Mouse (Mus musculus): ENCODE measurements around the gene Hspd1. TPM values are rescaled to one million over a fixed set of nuclear protein-coding genes. Genes with fewer than 3 reads are reported as not detected.
"Not testable (repeated sequence)": the region's sequence is repeated elsewhere in the genome, so short reads cannot be mapped to it uniquely, and the experiment has no call there.

The Hspd1 gene
- polyA plus RNA-seq (2016; fragmentation: Nextera tagmentation; extraction: Ambion mirVana), result 563 and 717 TPM in 2 replicates

DNA sequence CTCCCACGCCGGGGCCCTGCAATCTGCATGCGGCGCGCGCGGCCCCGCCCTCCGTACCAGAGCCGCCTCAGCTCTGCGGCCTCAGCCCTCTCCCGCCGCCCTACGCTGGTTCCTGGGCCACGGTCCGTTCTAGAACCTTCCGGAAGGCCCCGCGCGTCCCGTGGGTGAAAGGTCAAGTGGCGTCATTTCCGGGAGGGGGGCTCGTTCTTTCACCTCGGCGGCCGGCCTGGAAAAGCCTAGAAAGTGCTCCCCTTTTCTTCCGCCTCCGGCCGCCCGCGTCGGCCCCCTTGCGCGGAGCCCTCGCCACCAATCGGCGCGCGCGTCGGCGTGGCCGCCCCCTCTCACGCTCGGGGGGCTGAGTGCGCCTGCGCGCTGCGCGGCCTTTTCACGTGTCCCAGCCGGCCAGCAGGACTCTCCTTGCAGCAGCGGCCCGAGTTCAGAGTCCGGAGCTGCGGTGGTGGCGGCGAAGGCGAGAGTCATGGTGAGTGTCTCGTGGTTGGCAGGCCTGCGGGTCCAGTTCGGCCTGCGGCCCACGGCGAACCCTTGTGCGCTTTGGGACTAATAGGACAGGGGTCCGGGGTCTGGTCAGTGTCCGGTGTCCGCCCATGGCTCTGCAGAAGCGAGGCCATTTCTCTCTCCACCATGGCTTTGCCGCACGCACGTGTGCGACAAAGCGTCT is at the start of gene Hspd1, which contains the start of gene Hspe1:
Gene Hspd1, minus strand, starts transcription at position 312 of the 679 bp plus-strand sequence.
Gene Hspe1, plus strand, starts transcription at position 201 of the 679 bp plus-strand sequence.
- Histone ChIP-seq H3K4me3 (peak within 1 kb of the TSS; percentile 97), H3K9me3 (replicated peaks) (no peaks in the 10 kb centered on the region), H3K27me3 (ENCODE audit: low read depth, poor library complexity, severe bottlenecking) (no peaks in the 10 kb centered on the region), H3K27ac (peak within 1 kb of the TSS; percentile 99), H3K36me3 (peaks cover 72% of the 10 kb centered on the region), H3K4me1 (peaks cover 32% of the 10 kb centered on the region)
- WGBS, result under 1% methylated on average over 69 of the region's 76 CpGs
- peak; percentile 100 for DNase-seq (ENCODE audit: low spot score)

DNA sequence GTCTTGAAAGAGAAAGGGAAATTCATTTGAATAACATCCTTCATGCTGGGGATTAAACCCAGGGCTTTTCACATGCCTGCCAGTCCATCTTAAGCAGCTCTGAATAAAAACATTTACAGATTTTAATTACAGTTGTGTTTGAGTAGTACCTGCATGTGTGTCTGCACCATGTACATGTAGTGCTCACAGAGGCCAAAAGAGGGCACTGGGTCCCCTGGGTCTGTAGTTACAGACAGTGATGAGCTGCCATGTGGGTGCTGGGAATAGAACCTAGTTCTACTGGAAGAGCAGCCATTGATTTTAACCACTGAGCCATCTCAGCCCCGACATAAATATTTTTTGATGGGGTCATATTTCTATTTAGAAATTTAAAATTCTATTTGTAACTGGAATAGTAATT is 47.8 kb upstream of the Hspd1 start:
- Histone ChIP-seq H3K4me3 (no peak overlapping the region), H3K27me3 (ENCODE audit: low read depth, poor library complexity, severe bottlenecking) (no peaks in the 10 kb centered on the region), H3K9me3 (replicated peaks) (no peaks in the 10 kb centered on the region), H3K4me1 (peaks cover 15% of the 10 kb centered on the region), H3K36me3 (peaks cover 68% of the 10 kb centered on the region), H3K27ac (no peak overlapping the region)
- 85% methylated on average over 1 of the region's 1 CpGs for WGBS
- DNase-seq (ENCODE audit: low spot score), result no peak

DNA sequence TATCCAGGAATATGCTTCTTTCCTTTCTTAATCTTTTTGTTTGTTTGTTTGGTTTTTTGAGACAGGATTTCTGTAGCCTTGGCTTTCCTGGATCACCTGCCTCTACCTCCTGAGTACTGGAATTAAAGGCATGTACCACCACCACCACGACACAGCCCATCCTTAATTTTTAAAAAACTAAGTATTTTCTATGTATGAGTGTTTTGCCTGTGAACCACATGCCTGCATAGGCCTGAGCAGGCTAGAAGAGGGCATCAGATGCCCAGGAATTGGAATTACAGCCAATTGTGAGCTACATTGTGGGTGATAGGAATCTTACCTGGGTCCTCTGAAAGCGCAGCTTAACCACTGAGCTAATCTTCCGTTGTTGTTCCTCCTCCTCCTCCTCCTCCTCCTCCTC is 46.3 kb upstream of the Hspd1 start:
- 95% methylated on average over 3 of the region's 3 CpGs for WGBS
- no peaks in the 10 kb centered on the region for H3K9me3 ChIP-seq (replicated peaks)
- no peaks in the 10 kb centered on the region for H3K27me3 ChIP-seq (ENCODE audit: low read depth, poor library complexity, severe bottlenecking)
- H3K4me1 ChIP-seq, result peaks cover 22% of the 10 kb centered on the region
- H3K27ac ChIP-seq, result no peak overlapping the region
- no peak overlapping the region for H3K4me3 ChIP-seq
- no peak for DNase-seq (ENCODE audit: low spot score)
- H3K36me3 ChIP-seq, result peaks cover 52% of the 10 kb centered on the region

DNA sequence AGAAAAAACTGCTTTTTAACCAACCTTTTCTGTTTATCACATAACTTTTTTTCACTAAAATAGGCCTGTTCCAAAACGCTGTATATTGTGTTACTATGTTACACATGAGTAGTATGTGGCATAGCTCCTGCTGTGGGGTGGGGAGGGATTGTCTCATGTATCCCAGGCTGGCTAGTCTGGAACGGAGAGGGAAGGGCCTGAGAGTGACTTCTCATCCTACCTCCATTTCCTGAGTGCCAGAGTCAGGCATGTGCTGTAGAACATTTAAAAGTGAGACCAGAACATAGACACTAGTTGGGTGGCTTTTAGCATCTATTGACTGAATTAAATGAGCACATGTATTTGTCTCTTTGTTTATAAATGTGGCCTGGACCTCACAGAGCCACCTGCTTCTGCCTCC is 45.1 kb upstream of the Hspd1 start:
- H3K4me1 ChIP-seq, result peaks cover 22% of the 10 kb centered on the region
- no peak overlapping the region for H3K27ac ChIP-seq
- no peaks in the 10 kb centered on the region for H3K9me3 ChIP-seq (replicated peaks)
- no peak for DNase-seq (ENCODE audit: low spot score)
- peaks cover 42% of the 10 kb centered on the region for H3K36me3 ChIP-seq
- 81% methylated on average over 2 of the region's 2 CpGs for WGBS
- no peak overlapping the region for H3K4me3 ChIP-seq
- H3K27me3 ChIP-seq (ENCODE audit: low read depth, poor library complexity, severe bottlenecking), result no peaks in the 10 kb centered on the region

DNA sequence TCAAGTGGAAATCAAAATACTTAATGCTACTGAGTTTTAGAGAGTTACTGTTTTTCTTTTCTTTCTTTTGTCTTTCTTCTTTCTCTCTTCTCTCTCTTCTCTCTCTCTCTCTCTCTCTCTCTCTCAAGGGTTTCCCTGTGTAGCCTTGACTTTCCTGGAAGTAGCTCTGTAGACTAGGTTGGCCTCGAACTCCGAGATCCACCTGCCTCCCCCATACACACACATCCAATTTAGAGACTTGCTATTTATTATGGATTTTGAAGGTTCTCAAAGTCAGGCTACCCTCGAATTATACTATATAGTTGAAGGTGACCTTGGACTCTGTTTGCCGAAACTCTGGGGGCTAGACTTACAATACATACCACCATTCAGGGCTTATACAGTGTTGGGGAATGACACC is 44.3 kb upstream of the Hspd1 start:
- 86% methylated on average over 4 of the region's 4 CpGs for WGBS
- 0 out of 2 replicates have a peak overlapping the region, but pooled peaks have one; percentile 99 for H3K27ac ChIP-seq
- no peak for DNase-seq (ENCODE audit: low spot score)

DNA sequence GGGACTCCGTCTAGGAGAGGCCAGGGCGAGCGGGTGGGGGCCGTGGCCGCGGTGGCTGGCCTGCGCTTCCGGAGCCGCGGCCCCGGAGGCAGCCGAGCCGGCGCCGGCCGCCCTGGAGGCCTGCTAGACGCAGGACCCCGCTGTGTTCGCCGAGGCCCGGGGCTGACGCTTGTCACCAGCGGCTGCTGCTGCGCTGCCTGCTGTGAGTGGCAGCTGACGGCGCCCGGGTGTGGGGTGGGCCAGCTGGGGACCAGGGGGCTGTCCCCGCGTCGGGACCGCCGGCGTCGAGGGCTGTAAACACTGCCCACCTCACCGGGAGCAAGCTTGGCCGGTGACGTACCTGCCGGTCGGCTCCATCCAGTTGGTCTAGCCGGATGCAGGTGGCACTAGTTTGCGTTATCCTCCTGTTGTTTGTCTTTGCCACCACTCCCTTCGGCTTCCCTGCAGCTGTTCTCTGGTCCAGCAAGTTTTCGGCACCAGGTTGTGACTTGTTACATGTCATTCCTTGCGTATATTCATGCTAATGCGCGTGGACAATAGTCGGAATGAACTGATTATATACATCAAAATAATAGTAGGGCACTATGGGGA is 43.5 kb upstream of the Hspd1 start:
- under 1% methylated on average over 47 of the region's 47 CpGs for WGBS
- H3K4me3 ChIP-seq, result peak overlapping the region; percentile 99
- H3K4me1 ChIP-seq, result peaks cover 22% of the 10 kb centered on the region
- no peaks in the 10 kb centered on the region for H3K27me3 ChIP-seq (ENCODE audit: low read depth, poor library complexity, severe bottlenecking)
- no peak for DNase-seq (ENCODE audit: low spot score)
- peaks cover 27% of the 10 kb centered on the region for H3K36me3 ChIP-seq
- no peaks in the 10 kb centered on the region for H3K9me3 ChIP-seq (replicated peaks)
- H3K27ac ChIP-seq, result peak overlapping the region; percentile 99

More for the DNA sequence above, 44.3 kb upstream of the Hspd1 start:
- H3K4me1 ChIP-seq, result peaks cover 22% of the 10 kb centered on the region
- no peaks in the 10 kb centered on the region for H3K27me3 ChIP-seq (ENCODE audit: low read depth, poor library complexity, severe bottlenecking)
- peaks cover 35% of the 10 kb centered on the region for H3K36me3 ChIP-seq
- peak overlapping the region; percentile 99 for H3K4me3 ChIP-seq
- no peaks in the 10 kb centered on the region for H3K9me3 ChIP-seq (replicated peaks)

DNA sequence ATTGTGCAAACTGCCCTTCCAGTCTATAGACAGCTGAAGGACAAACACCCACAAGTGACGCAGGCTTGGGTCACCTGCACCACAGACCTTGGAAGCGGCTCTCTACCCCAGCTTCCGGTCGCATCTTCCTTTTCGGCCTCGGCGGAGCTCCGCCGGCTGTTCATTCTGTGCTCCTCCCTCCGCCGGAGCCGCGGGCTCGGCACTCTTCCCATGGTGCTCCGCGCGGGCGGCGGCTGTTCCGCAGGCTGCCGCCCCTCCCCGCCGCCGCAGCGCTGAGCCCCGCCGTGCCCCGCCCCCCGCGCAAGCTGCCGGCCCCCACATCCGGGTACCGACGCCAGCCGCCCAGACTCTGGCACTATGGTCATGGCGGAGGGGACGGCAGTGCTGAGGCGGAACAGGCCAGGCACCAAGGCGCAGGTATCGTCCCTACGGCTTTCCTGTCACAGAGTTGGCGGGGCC is 42.9 kb upstream of the Hspd1 start, which contains the start of gene Mob4:
Gene Mob4, plus strand, starts transcription at position 289 of the 459 bp plus-strand sequence.
- peak within 1 kb of the TSS; percentile 99 for H3K27ac ChIP-seq
- H3K36me3 ChIP-seq, result peaks cover 24% of the 10 kb centered on the region
- H3K9me3 ChIP-seq (replicated peaks), result no peaks in the 10 kb centered on the region
- H3K4me1 ChIP-seq, result peaks cover 22% of the 10 kb centered on the region
- DNase-seq (ENCODE audit: low spot score), result peak; percentile 98
- WGBS, result under 1% methylated on average over 42 of the region's 42 CpGs
- H3K4me3 ChIP-seq, result peak within 1 kb of the TSS; percentile 99
- H3K27me3 ChIP-seq (ENCODE audit: low read depth, poor library complexity, severe bottlenecking), result no peaks in the 10 kb centered on the region

DNA sequence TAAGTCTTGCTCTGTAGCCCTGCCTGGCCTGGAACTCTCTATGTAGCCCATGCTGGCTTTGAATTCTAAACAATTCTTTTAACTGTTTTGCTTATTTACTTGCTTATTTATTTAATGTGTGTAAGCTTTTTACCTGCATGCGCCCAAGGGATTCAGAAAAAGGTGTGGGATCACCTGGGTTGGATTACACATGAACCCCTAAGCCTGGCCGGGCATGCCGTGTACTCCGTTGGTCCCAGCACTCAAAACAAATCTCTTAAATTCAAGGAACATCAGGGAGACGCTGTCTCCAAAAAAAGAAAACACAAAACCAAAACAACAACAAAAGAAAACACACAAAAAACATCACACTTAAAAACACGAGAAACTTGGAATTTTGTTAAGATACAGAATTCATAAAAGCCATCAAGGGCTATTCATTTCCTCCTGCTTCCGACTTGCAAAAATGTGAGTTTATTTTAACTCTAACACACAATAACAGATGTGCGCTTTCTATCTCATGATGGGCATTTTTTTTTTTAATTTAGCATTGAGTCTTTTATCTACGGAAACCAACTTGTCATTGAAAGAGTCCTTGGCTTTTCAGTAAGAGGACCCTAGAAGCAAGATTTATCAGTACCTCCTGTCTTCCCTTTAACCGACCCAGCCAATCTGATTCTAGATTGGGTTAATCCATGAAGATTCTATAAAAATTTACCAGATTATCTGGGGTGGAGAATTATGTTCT is 42.3 kb upstream of the Hspd1 start:
- Histone ChIP-seq H3K4me1 (peaks cover 22% of the 10 kb centered on the region), H3K27me3 (ENCODE audit: low read depth, poor library complexity, severe bottlenecking) (no peaks in the 10 kb centered on the region), H3K27ac (peak overlapping the region; percentile 99), H3K36me3 (peaks cover 18% of the 10 kb centered on the region), H3K9me3 (replicated peaks) (no peaks in the 10 kb centered on the region), H3K4me3 (peak overlapping the region; percentile 99)
- WGBS, result 72% methylated on average over 10 of the region's 10 CpGs
- no peak for DNase-seq (ENCODE audit: low spot score)

DNA sequence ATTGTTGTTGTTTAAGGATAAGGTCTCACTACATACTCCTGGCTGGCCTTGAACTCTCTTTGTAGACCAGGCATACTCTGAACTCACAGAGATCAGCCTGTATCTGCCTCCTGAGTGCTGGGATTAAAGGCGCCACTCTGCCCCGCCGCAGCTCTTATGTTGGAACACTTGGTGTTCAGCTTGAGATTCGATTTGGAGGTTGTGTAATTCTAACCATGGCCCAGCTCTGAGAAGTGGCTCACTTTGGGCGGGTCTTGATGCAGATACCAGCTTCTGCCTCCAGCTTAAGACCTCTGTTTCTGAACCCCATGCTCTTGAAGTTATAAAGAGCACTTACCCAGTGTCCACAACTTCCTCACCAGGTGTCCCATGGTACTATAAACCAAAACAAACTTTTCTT is 41.7 kb upstream of the Hspd1 start:
- WGBS, result 92% methylated on average over 5 of the region's 5 CpGs
- no peaks in the 10 kb centered on the region for H3K9me3 ChIP-seq (replicated peaks)
- H3K27ac ChIP-seq, result no peak overlapping the region
- no peak overlapping the region for H3K4me3 ChIP-seq
- H3K27me3 ChIP-seq (ENCODE audit: low read depth, poor library complexity, severe bottlenecking), result no peaks in the 10 kb centered on the region
- H3K36me3 ChIP-seq, result peaks cover 12% of the 10 kb centered on the region
- DNase-seq (ENCODE audit: low spot score), result no peak
- peaks cover 22% of the 10 kb centered on the region for H3K4me1 ChIP-seq

DNA sequence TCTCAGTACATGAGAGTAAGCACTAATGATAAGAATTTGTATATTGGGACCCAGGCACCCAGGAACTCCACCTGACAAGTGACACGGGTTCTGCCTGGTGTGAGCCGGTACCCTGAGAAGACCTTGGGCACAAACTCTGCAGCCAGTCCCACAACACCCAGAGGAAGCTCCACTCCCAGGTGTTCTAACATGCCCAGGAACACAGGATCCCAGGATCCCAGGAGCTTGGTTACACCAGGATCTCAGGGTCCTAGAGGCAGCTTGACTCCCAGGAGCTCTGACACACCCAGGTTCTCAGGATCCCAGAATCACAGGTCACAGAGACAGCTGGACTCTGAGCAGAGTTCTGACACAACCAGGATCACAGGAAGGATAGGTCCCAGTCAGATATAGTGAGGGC is 36.1 kb upstream of the Hspd1 start:
- H3K27me3 ChIP-seq (ENCODE audit: low read depth, poor library complexity, severe bottlenecking); H3K27ac ChIP-seq; H3K36me3 ChIP-seq; H3K9me3 ChIP-seq (replicated peaks); H3K4me3 ChIP-seq; H3K4me1 ChIP-seq; DNase-seq (ENCODE audit: low spot score): not testable (repeated sequence)
- WGBS, result 98% methylated on average over 2 of the region's 2 CpGs

DNA sequence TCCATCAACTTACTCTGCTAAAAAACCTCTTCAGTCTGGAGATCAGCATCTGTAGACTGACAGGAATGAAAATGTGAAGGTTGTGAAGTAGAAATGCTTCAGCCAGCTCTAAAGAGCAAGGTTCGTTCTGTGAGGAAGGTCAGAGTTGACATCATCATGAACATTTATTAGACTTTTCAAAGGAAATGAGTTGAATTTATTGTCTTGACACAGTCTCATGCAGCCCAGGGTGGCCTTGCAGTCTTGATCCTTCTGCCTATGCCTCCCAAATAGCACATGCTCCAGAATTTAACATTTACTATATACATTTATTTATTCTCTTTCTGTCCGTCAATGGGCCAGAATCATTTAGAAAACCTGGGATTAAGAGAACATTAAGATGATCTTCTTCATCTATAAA is 35.5 kb upstream of the Hspd1 start:
- no peak for DNase-seq (ENCODE audit: low spot score)
- 87% methylated on average over 2 of the region's 2 CpGs for WGBS
- no peaks in the 10 kb centered on the region for H3K36me3 ChIP-seq
- no peak overlapping the region for H3K4me3 ChIP-seq
- no peaks in the 10 kb centered on the region for H3K4me1 ChIP-seq
- H3K27ac ChIP-seq, result no peak overlapping the region
- no peaks in the 10 kb centered on the region for H3K9me3 ChIP-seq (replicated peaks)
- H3K27me3 ChIP-seq (ENCODE audit: low read depth, poor library complexity, severe bottlenecking), result no peaks in the 10 kb centered on the region

DNA sequence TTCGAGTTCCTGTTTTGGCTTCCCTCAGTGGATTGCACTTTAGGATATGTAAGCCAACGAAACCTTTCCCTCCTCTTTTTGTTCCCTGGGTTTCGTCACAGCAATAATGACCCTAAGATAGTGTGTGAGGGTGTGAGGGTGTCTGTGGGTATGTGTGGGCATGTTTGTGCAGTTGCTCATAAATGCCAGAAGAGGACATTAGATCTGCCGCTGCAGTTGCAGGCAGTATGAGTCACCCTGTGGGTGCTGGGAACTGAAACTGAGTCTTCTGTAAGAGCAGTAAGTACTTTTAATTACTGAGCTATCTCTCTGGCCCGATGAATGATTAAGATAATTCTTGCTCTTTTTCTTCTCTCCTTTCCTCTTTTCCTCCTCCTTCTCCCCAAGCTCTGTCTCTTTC is 35.0 kb upstream of the Hspd1 start:
- Histone ChIP-seq H3K4me3 (no peak overlapping the region), H3K27ac (no peak overlapping the region), H3K9me3 (replicated peaks) (no peaks in the 10 kb centered on the region), H3K36me3 (no peaks in the 10 kb centered on the region), H3K27me3 (ENCODE audit: low read depth, poor library complexity, severe bottlenecking) (no peaks in the 10 kb centered on the region), H3K4me1 (no peaks in the 10 kb centered on the region)
- 91% methylated on average over 5 of the region's 5 CpGs for WGBS
- no peak for DNase-seq (ENCODE audit: low spot score)

Data from limb, embryonic 10.5 days (tissue).